Mouse (Mus musculus): ENCODE measurements around the gene Olfr1269. TPM values are rescaled to one million over a fixed set of nuclear protein-coding genes. Genes with fewer than 3 reads are reported as not detected.

Gene Olfr1269
- total RNA-seq (2021): not detected
- long read RNA-seq, experiment 1: 0 reads
- long read RNA-seq, experiment 2: 0 reads

DNA sequence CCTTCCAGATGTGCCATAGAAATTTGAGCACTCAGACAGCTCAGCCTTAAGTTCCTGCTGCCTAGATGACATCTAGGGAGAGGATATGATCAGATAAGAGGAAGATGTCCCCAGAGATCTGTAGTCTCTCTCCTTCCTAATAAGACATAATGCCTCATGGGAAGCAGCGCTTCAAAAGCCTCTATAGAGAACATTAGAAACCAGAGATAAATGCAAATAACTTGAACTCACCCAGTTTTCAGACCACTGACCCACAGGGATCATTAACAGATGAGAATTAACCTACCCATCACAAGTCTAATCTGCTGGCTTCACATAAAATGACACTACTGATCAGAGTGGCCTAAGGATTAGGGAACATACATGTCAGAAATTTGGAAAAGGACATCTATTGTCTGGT, at the start of gene Olfr1269:
Gene Olfr1269, minus strand, starts transcription at position 101 of the 400 bp plus-strand sequence.
- no peak for DNase-seq

DNA sequence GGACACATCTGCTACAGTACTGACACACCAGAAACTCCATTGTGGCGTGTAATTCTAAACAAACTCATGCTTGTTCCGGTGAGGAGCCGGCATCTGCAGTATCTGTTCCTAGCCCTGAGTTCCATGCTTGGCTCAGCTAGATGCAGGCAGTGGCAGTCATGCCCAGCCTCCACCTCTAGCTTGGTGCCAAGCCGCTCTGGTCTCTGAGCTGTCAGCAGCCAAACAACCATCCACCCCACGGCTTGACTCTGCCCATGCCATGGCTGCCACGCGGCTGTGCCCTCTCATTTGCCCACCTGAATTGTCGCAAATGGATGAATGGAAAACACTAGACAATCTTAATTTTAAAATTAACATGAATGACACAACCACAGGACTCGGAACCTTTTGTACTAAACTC, 32.7 kb upstream of the Olfr1269 start:
- DNase-seq: no peak

DNA sequence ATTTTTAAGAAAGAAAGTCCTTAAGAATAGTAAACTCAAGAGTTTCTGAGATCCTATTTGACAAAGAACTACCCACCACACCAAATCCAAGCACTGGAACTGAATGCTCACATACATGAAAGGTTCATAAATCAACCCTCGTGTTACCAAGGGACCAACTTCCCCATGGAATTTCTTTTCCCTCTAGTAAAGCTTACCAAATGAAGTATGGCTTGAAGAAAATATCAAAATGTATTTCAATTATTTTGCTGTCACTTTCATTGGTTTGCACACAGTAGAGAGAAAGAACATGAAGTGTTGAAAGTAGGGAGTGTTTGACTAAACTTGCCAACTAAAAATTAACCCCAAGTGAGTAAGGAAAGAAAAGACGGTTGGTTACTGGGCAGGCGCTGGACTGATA, 31.8 kb upstream of the Olfr1269 start, which contains the start of gene Olfr1270:
Gene Olfr1270, minus strand, starts transcription at position 101 of the 400 bp plus-strand sequence.
- DNase-seq: no peak

DNA sequence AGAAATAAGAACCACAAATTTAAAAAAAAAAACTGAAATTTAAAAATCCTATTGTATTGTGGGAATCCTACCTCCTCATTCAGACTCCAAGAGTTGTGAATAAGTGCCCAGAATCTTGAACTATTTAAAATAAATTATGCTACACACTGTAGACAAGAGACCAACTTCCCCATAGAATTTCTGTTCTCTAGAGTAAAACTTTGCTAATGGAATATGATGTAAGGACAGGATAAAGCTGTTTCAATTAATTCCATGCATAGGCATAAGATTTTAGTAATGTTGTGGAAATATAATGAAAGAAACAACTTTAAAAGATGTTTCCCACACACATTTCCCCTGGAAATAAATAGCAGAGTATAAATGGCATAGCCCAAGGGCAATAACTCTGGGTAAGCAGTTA, 21.0 kb upstream of the Olfr1269 start, which contains the start of gene Olfr32:
Gene Olfr32, minus strand, starts transcription at position 101 of the 400 bp plus-strand sequence.
- no peak for DNase-seq

DNA sequence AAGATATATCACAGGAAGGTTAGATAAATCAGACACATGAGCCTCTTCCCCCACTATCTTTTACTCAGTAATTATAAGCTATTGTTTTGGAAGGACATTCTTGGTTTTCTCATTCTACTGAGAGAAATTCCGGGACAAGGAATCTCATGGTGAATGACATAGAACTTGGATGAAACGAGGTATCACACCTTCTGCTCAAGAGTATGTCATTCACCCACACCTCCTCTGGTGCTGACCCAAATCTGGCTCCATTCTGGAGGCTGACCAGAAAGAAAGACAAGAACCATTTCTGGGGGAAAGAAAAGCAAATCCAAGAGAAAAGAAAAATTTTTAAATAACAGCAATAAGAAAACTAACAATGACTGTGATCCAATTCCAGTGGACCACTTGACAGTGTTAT, 51.1 kb downstream of the Olfr1269 start:
- DNase-seq: no peak

Other genes starting within 250 kb of the Olfr1269 start
- not detected for gene Olfr1257, start 243.0 kb downstream of the Olfr1269 start, total RNA-seq (2021)
- not detected for gene Olfr1258, start 194.1 kb downstream of the Olfr1269 start, total RNA-seq (2021)
- not detected for gene Olfr1259, start 172.7 kb downstream of the Olfr1269 start, total RNA-seq (2021)
- gene Olfr1260, start 147.1 kb downstream of the Olfr1269 start, total RNA-seq (2021): not detected
- not detected for gene Olfr1261, start 130.2 kb downstream of the Olfr1269 start, total RNA-seq (2021)
- gene Olfr1262, start 121.3 kb downstream of the Olfr1269 start, total RNA-seq (2021): not detected
- not detected for gene Olfr1263, start 109.3 kb downstream of the Olfr1269 start, total RNA-seq (2021)
- not detected for gene Olfr1264, start 95.8 kb downstream of the Olfr1269 start, total RNA-seq (2021)
- gene Olfr1265, start 86.1 kb downstream of the Olfr1269 start, total RNA-seq (2021): not detected
- gene Olfr140, start 57.8 kb downstream of the Olfr1269 start, total RNA-seq (2021): not detected
- not detected for gene Olfr32, start 20.9 kb upstream of the Olfr1269 start, total RNA-seq (2021)
- not detected for gene Olfr1270, start 31.7 kb upstream of the Olfr1269 start, total RNA-seq (2021)
- not detected for gene Olfr1506, start 103.1 kb upstream of the Olfr1269 start, total RNA-seq (2021)
- gene Olfr142, start 136.2 kb upstream of the Olfr1269 start, total RNA-seq (2021): not detected
- not detected for gene Olfr1271, start 149.6 kb upstream of the Olfr1269 start, total RNA-seq (2021)
- gene Olfr1272, start 171.4 kb upstream of the Olfr1269 start, total RNA-seq (2021): not detected
- under 1 TPM in 1 of 2 experiments, not detected in 1; 0.15 TPM for gene Gm13769, start 200.8 kb upstream of the Olfr1269 start, total RNA-seq (2021)